Mouse (Mus musculus): ENCODE measurements around the gene Tob2. TPM values are rescaled to one million over a fixed set of nuclear protein-coding genes. Genes with fewer than 3 reads are reported as not detected.

The Tob2 gene
- polyA plus RNA-seq, 1 experiment from 2014 or later = 10.7 TPM

- Histone ChIP-seq H3K27ac (replicated peaks; ENCODE audit: low read depth, low read length) (no peak overlapping the region), H3K9me3 (replicated peaks; ENCODE audit: control insufficient read depth, low read length) (no peaks in the 10 kb centered on the region), H3K27me3 (ENCODE audit: control insufficient read depth, insufficient read depth, low read length) (no peaks in the 10 kb centered on the region), H3K4me3 (ENCODE audit: low read depth, low read length) (no peak overlapping the region), H3K36me3 (replicated peaks; ENCODE audit: control insufficient read depth, insufficient read depth, low read depth, low read length) (peaks cover 4% of the 10 kb centered on the region), H3K4me1 (ENCODE audit: control insufficient read depth, insufficient read depth, low read length) (no peaks in the 10 kb centered on the region), H3K9ac (replicated peaks; ENCODE audit: low read length) (no peak overlapping the region), H3K4me2 (ENCODE audit: low read depth, low read length) (no peak overlapping the region)
- 89% methylated on average over 8 of the region's 8 CpGs for WGBS
- DNase-seq (ENCODE audit: low spot score) (no peak), ATAC-seq (replicated peaks; ENCODE audit: insufficient number of reproducible peaks, low FRiP score, low TSS enrichment, low read depth) (no peak)
Measured at GRCm38 (mm10) chr15:81891822-81892580, 33.4 kb upstream of the Tob2 start.

GRCm38 (mm10) chr15:81891140-81891802 is 32.7 kb upstream of the Tob2 start:
- no peaks in the 10 kb centered on the region for H3K4me1 ChIP-seq (ENCODE audit: control insufficient read depth, insufficient read depth, low read length)
- ATAC-seq (replicated peaks; ENCODE audit: insufficient number of reproducible peaks, low FRiP score, low TSS enrichment, low read depth) = no peak
- no peak overlapping the region for H3K4me2 ChIP-seq (ENCODE audit: low read depth, low read length)
- no peak overlapping the region for H3K27ac ChIP-seq (replicated peaks; ENCODE audit: low read depth, low read length)
- no peak overlapping the region for H3K4me3 ChIP-seq (ENCODE audit: low read depth, low read length)
- 88% methylated on average over 7 of the region's 7 CpGs for WGBS
- peaks cover 4% of the 10 kb centered on the region for H3K36me3 ChIP-seq (replicated peaks; ENCODE audit: control insufficient read depth, insufficient read depth, low read depth, low read length)
- no peaks in the 10 kb centered on the region for H3K9me3 ChIP-seq (replicated peaks; ENCODE audit: control insufficient read depth, low read length)
- no peaks in the 10 kb centered on the region for H3K27me3 ChIP-seq (ENCODE audit: control insufficient read depth, insufficient read depth, low read length)
- DNase-seq (ENCODE audit: low spot score) = no peak
- H3K9ac ChIP-seq (replicated peaks; ENCODE audit: low read length) = no peak overlapping the region

GRCm38 (mm10) chr15:81889175-81889574 is 30.6 kb upstream of the Tob2 start:
- peaks cover 2% of the 10 kb centered on the region for H3K36me3 ChIP-seq (replicated peaks; ENCODE audit: control insufficient read depth, insufficient read depth, low read depth, low read length)
- no peak overlapping the region for H3K4me2 ChIP-seq (ENCODE audit: low read depth, low read length)
- ATAC-seq (replicated peaks; ENCODE audit: insufficient number of reproducible peaks, low FRiP score, low TSS enrichment, low read depth) (no peak), DNase-seq (ENCODE audit: low spot score) (no peak)
- no peak overlapping the region for H3K9ac ChIP-seq (replicated peaks; ENCODE audit: low read length)
- no peak overlapping the region for H3K27ac ChIP-seq (replicated peaks; ENCODE audit: low read depth, low read length)
- no peaks in the 10 kb centered on the region for H3K9me3 ChIP-seq (replicated peaks; ENCODE audit: control insufficient read depth, low read length)
- no peaks in the 10 kb centered on the region for H3K27me3 ChIP-seq (ENCODE audit: control insufficient read depth, insufficient read depth, low read length)
- no peaks in the 10 kb centered on the region for H3K4me1 ChIP-seq (ENCODE audit: control insufficient read depth, insufficient read depth, low read length)
- 92% methylated on average over 7 of the region's 7 CpGs for WGBS
- H3K4me3 ChIP-seq (ENCODE audit: low read depth, low read length) = no peak overlapping the region

GRCm38 (mm10) chr15:81886795-81887550 is 28.4 kb upstream of the Tob2 start:
- DNase-seq (ENCODE audit: low spot score) = no peak
- H3K4me2 ChIP-seq (ENCODE audit: low read depth, low read length) = no peak overlapping the region
- no peak for ATAC-seq (replicated peaks; ENCODE audit: insufficient number of reproducible peaks, low FRiP score, low TSS enrichment, low read depth)
- H3K9ac ChIP-seq (replicated peaks; ENCODE audit: low read length) = no peak overlapping the region
- H3K27me3 ChIP-seq (ENCODE audit: control insufficient read depth, insufficient read depth, low read length) = no peaks in the 10 kb centered on the region
- peaks cover 2% of the 10 kb centered on the region for H3K36me3 ChIP-seq (replicated peaks; ENCODE audit: control insufficient read depth, insufficient read depth, low read depth, low read length)
- no peak overlapping the region for H3K4me3 ChIP-seq (ENCODE audit: low read depth, low read length)
- no peaks in the 10 kb centered on the region for H3K4me1 ChIP-seq (ENCODE audit: control insufficient read depth, insufficient read depth, low read length)
- no peak overlapping the region for H3K27ac ChIP-seq (replicated peaks; ENCODE audit: low read depth, low read length)
- no peaks in the 10 kb centered on the region for H3K9me3 ChIP-seq (replicated peaks; ENCODE audit: control insufficient read depth, low read length)
- WGBS = 88% methylated on average over 6 of the region's 6 CpGs

GRCm38 (mm10) chr15:81885418-81885934 is 26.9 kb upstream of the Tob2 start:
- WGBS = 73% methylated on average over 3 of the region's 3 CpGs
- Histone ChIP-seq H3K4me3 (ENCODE audit: low read depth, low read length) (no peak overlapping the region), H3K4me1 (ENCODE audit: control insufficient read depth, insufficient read depth, low read length) (no peaks in the 10 kb centered on the region), H3K9me3 (replicated peaks; ENCODE audit: control insufficient read depth, low read length) (no peaks in the 10 kb centered on the region), H3K9ac (replicated peaks; ENCODE audit: low read length) (no peak overlapping the region), H3K4me2 (ENCODE audit: low read depth, low read length) (no peak overlapping the region), H3K27me3 (ENCODE audit: control insufficient read depth, insufficient read depth, low read length) (no peaks in the 10 kb centered on the region), H3K27ac (replicated peaks; ENCODE audit: low read depth, low read length) (no peak overlapping the region), H3K36me3 (replicated peaks; ENCODE audit: control insufficient read depth, insufficient read depth, low read depth, low read length) (peaks cover 2% of the 10 kb centered on the region)
- no peak for ATAC-seq (replicated peaks; ENCODE audit: insufficient number of reproducible peaks, low FRiP score, low TSS enrichment, low read depth)
- no peak for DNase-seq (ENCODE audit: low spot score)

- 93% methylated on average over 3 of the region's 3 CpGs for WGBS
- ATAC-seq (replicated peaks; ENCODE audit: insufficient number of reproducible peaks, low FRiP score, low TSS enrichment, low read depth) = no peak
- H3K9ac ChIP-seq (replicated peaks; ENCODE audit: low read length) = no peak overlapping the region
Measured at GRCm38 (mm10) chr15:81882348-81882747, 23.8 kb upstream of the Tob2 start.

GRCm38 (mm10) chr15:81879531-81880401 is 21.2 kb upstream of the Tob2 start:
- H3K9ac ChIP-seq (replicated peaks; ENCODE audit: low read length) = no peak overlapping the region
- no peaks in the 10 kb centered on the region for H3K27me3 ChIP-seq (ENCODE audit: control insufficient read depth, insufficient read depth, low read length)
- DNase-seq (ENCODE audit: low spot score) (no peak), ATAC-seq (replicated peaks; ENCODE audit: insufficient number of reproducible peaks, low FRiP score, low TSS enrichment, low read depth) (no peak)
- 73% methylated on average over 5 of the region's 5 CpGs for WGBS
- H3K36me3 ChIP-seq (replicated peaks; ENCODE audit: control insufficient read depth, insufficient read depth, low read depth, low read length) = no peaks in the 10 kb centered on the region
- no peak overlapping the region for H3K4me3 ChIP-seq (ENCODE audit: low read depth, low read length)
- no peaks in the 10 kb centered on the region for H3K9me3 ChIP-seq (replicated peaks; ENCODE audit: control insufficient read depth, low read length)
- no peak overlapping the region for H3K4me2 ChIP-seq (ENCODE audit: low read depth, low read length)
- H3K27ac ChIP-seq (replicated peaks; ENCODE audit: low read depth, low read length) = no peak overlapping the region
- no peaks in the 10 kb centered on the region for H3K4me1 ChIP-seq (ENCODE audit: control insufficient read depth, insufficient read depth, low read length)

More at GRCm38 (mm10) chr15:81882348-81882747, 23.8 kb upstream of the Tob2 start:
- H3K9me3 ChIP-seq (replicated peaks; ENCODE audit: control insufficient read depth, low read length) = no peaks in the 10 kb centered on the region
- H3K27ac ChIP-seq (replicated peaks; ENCODE audit: low read depth, low read length) = no peak overlapping the region
- H3K4me2 ChIP-seq (ENCODE audit: low read depth, low read length) = no peak overlapping the region
- DNase-seq (ENCODE audit: low spot score) = no peak
- H3K4me3 ChIP-seq (ENCODE audit: low read depth, low read length) = no peak overlapping the region
- no peaks in the 10 kb centered on the region for H3K36me3 ChIP-seq (replicated peaks; ENCODE audit: control insufficient read depth, insufficient read depth, low read depth, low read length)
- H3K4me1 ChIP-seq (ENCODE audit: control insufficient read depth, insufficient read depth, low read length) = no peaks in the 10 kb centered on the region
- no peaks in the 10 kb centered on the region for H3K27me3 ChIP-seq (ENCODE audit: control insufficient read depth, insufficient read depth, low read length)

All from embryonic facial prominence, embryonic 11.5 days (tissue).